Mouse (Mus musculus) bone marrow, adult 2 months (tissue): ENCODE results near the gene Numa1.

Source experiments
- CTCF ChIP-seq: fragments of 200-500 bp; IDR thresholded peaks from 2 replicates; pipeline ENCODE4 v1.5.1; 2011; ENCODE audit warnings: low read length, control low read depth; ENCODE audit not compliant: control insufficient read depth, insufficient read depth
- POLR2A ChIP-seq: fragments of 200-500 bp; IDR thresholded peaks from 2 replicates; pipeline ENCODE4 v1.6.1; 2011; ENCODE audit warnings: low read depth, mild to moderate bottlenecking, control low read depth, low read length, borderline replicate concordance; ENCODE audit not compliant: control insufficient read depth

DNA sequence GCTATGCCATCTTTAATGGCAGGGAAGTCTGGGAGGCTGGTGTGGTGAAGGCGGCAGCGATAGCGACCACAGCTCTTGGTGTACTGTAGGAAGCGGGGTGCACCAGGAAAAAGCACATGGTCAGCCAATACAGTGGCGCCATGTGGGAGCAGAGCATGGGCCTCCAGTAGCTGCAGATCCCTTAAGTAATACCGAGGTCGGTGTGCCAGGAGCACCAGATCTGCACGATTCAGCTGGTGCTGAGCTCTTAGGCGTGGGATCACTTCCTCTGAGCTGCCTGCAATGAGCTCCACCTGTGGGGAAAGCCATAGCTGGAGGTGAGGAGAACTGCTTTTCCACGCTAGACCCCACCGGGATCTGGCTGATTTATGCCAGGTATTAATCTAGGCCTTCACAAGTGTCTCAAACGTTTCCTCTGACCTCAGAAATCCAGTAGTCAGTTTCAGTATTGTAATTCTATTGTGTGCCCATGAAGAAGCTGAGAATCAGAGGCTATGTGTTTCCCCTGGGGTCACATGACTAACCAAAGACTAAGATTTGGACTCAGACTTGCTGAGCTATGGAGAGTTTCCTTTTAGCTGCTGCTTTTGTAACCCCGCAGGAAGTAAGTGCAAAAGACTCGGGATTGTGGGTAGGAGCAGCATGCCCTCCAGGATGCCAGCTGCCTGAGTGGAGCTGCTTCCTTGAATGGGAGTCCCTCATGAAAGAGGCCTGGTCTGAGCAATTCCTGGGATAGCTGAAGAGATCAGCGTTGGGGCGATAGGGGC lies 33.4 kb upstream of the Numa1 start:
- no peak for TF ChIP-seq CTCF
- no peak for TF ChIP-seq POLR2A
